Comparison of ENCODE assay signal across 27 mouse cellular contexts in genomic region chr14:33508660-33509059, GRCm38 (mm10). TPM values are rescaled to one million over a fixed set of nuclear protein-coding genes. Genes with fewer than 3 reads are reported as not detected.
"Had no signal": no experiment of that assay in that cellular context is flagged by ENCODE, and none has a peak within 500 bp of the region (broad histone marks: within the 10 kb centered on the region; RNA-seq: fewer than 3 reads in every experiment).

No protein-coding gene starts in this region.

- H3K4me1 ChIP-seq: heart, embryonic 13.5 days; heart, embryonic 15.5 days; hindbrain, embryonic 10.5 days; kidney, embryonic 15.5 days; limb, embryonic 12.5 days; liver, embryonic 13.5 days; liver, embryonic 15.5 days had no signal

- H3K9me3 ChIP-seq: heart, embryonic 13.5 days; heart, embryonic 15.5 days; hindbrain, embryonic 10.5 days; hindbrain, embryonic 12.5 days; kidney, embryonic 15.5 days; limb, embryonic 12.5 days; liver, embryonic 13.5 days; liver, embryonic 15.5 days had no signal

- H3K4me2 ChIP-seq: heart, embryonic 11.5 days; heart, embryonic 13.5 days; heart, embryonic 15.5 days; hindbrain, embryonic 12.5 days; hindbrain, embryonic 14.5 days; kidney, embryonic 15.5 days; limb, embryonic 12.5 days; liver, embryonic 11.5 days; liver, embryonic 13.5 days; liver, embryonic 15.5 days had no signal

- DNase-seq: gastrocnemius, adult 2 months; gastrocnemius, postnatal 10 days; gastrocnemius, postnatal 25 days; heart, adult 2 months; heart, postnatal 4 days; kidney, adult 11 months; kidney, adult 2 months; kidney, adult 9 months; kidney, postnatal 25 days; kidney, postnatal 4 days; liver; liver, embryonic 13.5 days had no signal

- H3K27ac ChIP-seq: gastrocnemius, adult 2 months; heart, adult 2 months; heart, embryonic 13.5 days; heart, embryonic 15.5 days; hindbrain, embryonic 10.5 days; hindbrain, embryonic 12.5 days; hindbrain, embryonic 14.5 days; kidney, embryonic 15.5 days; kidney, postnatal 0 days; layer of hippocampus, adult 2 months; left cerebral cortex, adult 2 months; limb, embryonic 12.5 days; liver, embryonic 13.5 days; liver, embryonic 15.5 days had no signal

- H3K27me3 ChIP-seq: hindbrain, embryonic 12.5 days; kidney, embryonic 15.5 days; limb, embryonic 12.5 days; liver, embryonic 13.5 days; liver, embryonic 15.5 days had no signal

- H3K4me3 ChIP-seq: gastrocnemius, adult 2 months; heart, adult 2 months; heart, embryonic 13.5 days; heart, embryonic 15.5 days; hindbrain, embryonic 10.5 days; hindbrain, embryonic 12.5 days; kidney, embryonic 15.5 days; layer of hippocampus, adult 2 months; left cerebral cortex, adult 2 months; limb, embryonic 12.5 days; liver, embryonic 13.5 days; liver, embryonic 15.5 days had no signal

- H3K36me3 ChIP-seq: heart, embryonic 13.5 days; heart, embryonic 15.5 days; hindbrain, embryonic 10.5 days; hindbrain, embryonic 12.5 days; kidney, embryonic 15.5 days; limb, embryonic 12.5 days; liver, embryonic 13.5 days; liver, embryonic 15.5 days had no signal

- ATAC-seq: hindbrain, embryonic 16.5 days; intestine, embryonic 16.5 days had no signal

- H3K9ac ChIP-seq: heart, embryonic 13.5 days; heart, embryonic 15.5 days; hindbrain, embryonic 12.5 days; hindbrain, embryonic 14.5 days; kidney, embryonic 15.5 days; limb, embryonic 12.5 days; liver, embryonic 13.5 days; liver, embryonic 15.5 days had no signal

RNA-seq across cellular contexts. Expression of gene Frmpd2, which starts 37.2 kb away (rescaled TPM):
- polyA plus RNA-seq: heart, embryonic 13.5 days; intestine, embryonic 16.5 days; kidney, postnatal 0 days; limb, embryonic 12.5 days; liver, embryonic 11.5 days; liver, embryonic 13.5 days; liver, embryonic 15.5 days had no signal
